ENCODE assay signal across 10 mouse cellular contexts in the genomic region with DNA sequence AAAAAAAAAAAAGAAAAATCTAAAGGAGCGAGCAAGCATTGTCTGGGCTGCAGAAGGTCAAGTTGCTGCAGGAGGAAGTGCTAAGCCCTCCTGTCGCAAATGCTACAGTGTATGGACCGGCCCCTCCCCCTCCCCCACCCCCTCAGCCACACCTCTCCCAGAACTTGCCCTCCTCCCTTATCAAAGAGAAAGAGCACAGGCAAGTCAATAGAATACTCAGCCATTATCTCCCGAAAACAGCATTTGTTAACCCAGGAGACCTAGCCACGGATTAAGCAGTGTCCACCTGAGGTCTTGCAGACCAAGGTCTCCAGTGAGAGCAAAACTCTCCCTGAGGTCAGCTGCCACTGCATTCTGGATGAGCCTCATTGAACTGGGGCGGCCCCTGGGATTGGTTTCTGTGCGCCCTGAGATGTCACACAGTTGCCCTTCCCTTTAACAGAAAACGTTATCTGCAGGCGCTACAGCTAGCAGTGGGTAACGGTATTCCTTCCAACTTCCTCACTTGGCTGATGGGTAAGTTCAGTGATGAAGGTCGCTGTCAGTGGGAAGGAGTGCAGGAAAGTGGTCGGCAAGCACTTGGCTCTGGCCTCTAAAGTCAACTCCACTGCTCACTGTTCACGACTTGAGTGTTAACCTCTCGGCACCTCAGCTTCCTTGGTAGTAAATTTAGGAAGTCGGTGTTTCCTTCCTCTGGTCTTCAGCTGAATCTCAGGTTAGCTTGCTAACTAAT.
DNase-seq lines count a peak whose midpoint lies in the region; ATAC-seq and TF ChIP-seq lines count a peak whose summit lies in the region.
"Had no signal": no experiment of that assay in that cellular context is flagged by ENCODE, and none has a peak within 500 bp of the region (broad histone marks: within the 10 kb centered on the region; RNA-seq: fewer than 3 reads in every experiment).

No protein-coding gene starts in this region.

- H3K4me2 ChIP-seq in heart, embryonic 16.5 days (ENCODE audit: low read depth, low read length): peak overlapping the region; percentile 29
- H3K4me2 ChIP-seq in limb, embryonic 12.5 days: peak overlapping the region; percentile 23; the same call in 1 of the 2 replicates

- no peak for DNase-seq in heart, postnatal 10 days
- DNase-seq in MEL-GATA-1-ER (ENCODE audit: extremely low read depth, low read depth): peak; percentile 84
- no peak for DNase-seq in Muller cell, postnatal 12 days (ENCODE audit: inconsistent ontology term)
- no peak for DNase-seq in urinary bladder, postnatal 36 days (ENCODE audit: low spot score in 2 of 2)
- DNase-seq in kidney, adult 18-20 months: no peak
- DNase-seq: gastrocnemius, postnatal 25 days; layer of hippocampus, adult 9-11 months had no signal

- H3K9ac ChIP-seq in heart, embryonic 16.5 days (ENCODE audit: low read length): 0 out of 2 replicates have a peak overlapping the region, but pooled peaks have one; percentile 24
- no peak overlapping the region for H3K9ac ChIP-seq in limb, embryonic 12.5 days (replicated peaks)

- no peak for ATAC-seq in heart, embryonic 16.5 days (replicated peaks; ENCODE audit: extremely low read depth, insufficient read depth, low FRiP score)
- peak; percentile 52; the same call in 1 of the 2 replicates for ATAC-seq in limb, embryonic 12.5 days (ENCODE audit: insufficient number of reproducible peaks, insufficient read depth, low FRiP score, low TSS enrichment, low read depth)

- no peak for TF ChIP-seq CTCF in small intestine, adult 2 months (IDR thresholded peaks at IDR 0.05; ENCODE audit: extremely low read depth, insufficient read length, insufficient replicate concordance, low read depth, low read length)

- no peaks in the 10 kb centered on the region for H3K27me3 ChIP-seq in heart, embryonic 16.5 days (ENCODE audit: control insufficient read depth, insufficient read depth, low read length)
- H3K27me3 ChIP-seq in limb, embryonic 12.5 days: 0 out of 2 replicates have a peak, but pooled peaks cover 4% of the 10 kb centered on the region
- no peaks in the 10 kb centered on the region for H3K27me3 ChIP-seq in small intestine, adult 2 months (ENCODE audit: control insufficient read depth, insufficient read depth, low read length)

- no peak overlapping the region for H3K4me3 ChIP-seq in heart, embryonic 16.5 days (ENCODE audit: low read length)
- no peak overlapping the region for H3K4me3 ChIP-seq in limb, embryonic 12.5 days (replicated peaks)
- peak overlapping the region; percentile 13; the same call in 1 of the 2 replicates for H3K4me3 ChIP-seq in small intestine, adult 2 months (ENCODE audit: low read depth, low read length)

- intact Hi-C loops in heart, postnatal 10 days (cut with DNase I): no loop called here

- TF ChIP-seq POLR2A in small intestine, adult 2 months (IDR thresholded peaks at IDR 0.05; ENCODE audit: low read depth, low read length): no peak

- 28% methylated on average over 15 of the region's 15 CpGs for WGBS in heart, embryonic 16.5 days
- 43% methylated on average over 15 of the region's 15 CpGs for WGBS in limb, embryonic 12.5 days
- WGBS in small intestine, adult 2 months: 35% methylated on average over 15 of the region's 15 CpGs

- H3K27ac ChIP-seq in heart, embryonic 16.5 days (ENCODE audit: low read length): peak overlapping the region; percentile 56
- H3K27ac ChIP-seq in limb, embryonic 12.5 days: peak overlapping the region; percentile 68; the same call in 1 of the 2 replicates
- no peak overlapping the region; the same call in 1 of the 2 replicates for H3K27ac ChIP-seq in small intestine, adult 2 months (ENCODE audit: insufficient read depth, low read depth, low read length)

- H3K36me3 ChIP-seq in heart, embryonic 16.5 days (ENCODE audit: control insufficient read depth, insufficient read depth): no peaks in the 10 kb centered on the region
- H3K36me3 ChIP-seq in limb, embryonic 12.5 days: no peaks in the 10 kb centered on the region
- H3K36me3 ChIP-seq in small intestine, adult 2 months (ENCODE audit: control insufficient read depth, insufficient read depth, low read length): no peaks in the 10 kb centered on the region

- H3K9me3 ChIP-seq in heart, embryonic 16.5 days (replicated peaks; ENCODE audit: control insufficient read depth, low read length): no peaks in the 10 kb centered on the region
- 0 out of 2 replicates have a peak, but pooled peaks cover 3% of the 10 kb centered on the region for H3K9me3 ChIP-seq in limb, embryonic 12.5 days

- H3K4me1 ChIP-seq in heart, embryonic 16.5 days (ENCODE audit: control insufficient read depth, insufficient read depth, low read length): peaks cover 20% of the 10 kb centered on the region
- H3K4me1 ChIP-seq in limb, embryonic 12.5 days (replicated peaks): peaks cover 60% of the 10 kb centered on the region
- peaks cover 3% of the 10 kb centered on the region; the same call in 1 of the 2 replicates for H3K4me1 ChIP-seq in small intestine, adult 2 months (ENCODE audit: control insufficient read depth, insufficient read depth, insufficient read length, low read length)
